Mouse (Mus musculus) WW6 (cell line): ENCODE results near the gene Tbc1d15.
"Not testable (repeated sequence)": the region's sequence is repeated elsewhere in the genome, so short reads cannot be mapped to it uniquely, and the experiment has no call there.

Source experiments
- DNase-seq: peaks from one replicate; pipeline ENCODE4 v3.0.0-alpha.2; 2013; ENCODE audit warnings: low read depth, low spot score

Gene Tbc1d15

GRCm38 (mm10) chr10:115245488-115245887 is 5.8 kb downstream of the Tbc1d15 start:
- no peak for DNase-seq

DNA sequence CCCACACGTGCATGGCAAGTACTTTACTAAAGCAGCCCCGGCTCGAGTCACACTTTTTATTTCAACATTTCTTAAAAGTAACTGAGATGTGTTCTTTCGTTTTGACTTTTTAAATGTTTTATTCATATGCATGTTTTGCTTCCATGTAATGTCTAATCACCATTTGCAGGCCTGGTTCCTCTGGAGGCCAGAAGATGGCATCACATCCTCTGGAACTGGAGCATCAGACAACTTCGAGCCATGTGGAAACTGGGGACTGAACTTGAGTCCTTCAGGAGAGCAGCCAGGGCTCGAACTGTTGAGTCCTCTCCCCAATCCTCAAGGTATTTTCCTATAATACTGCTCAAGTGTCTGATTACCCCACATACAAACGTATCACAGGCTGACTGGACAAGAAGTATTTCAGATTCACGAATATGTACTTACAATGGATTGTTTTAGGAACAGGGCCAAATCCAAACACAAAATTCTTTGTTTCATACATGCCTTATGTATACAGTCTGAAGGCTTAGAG is 10.1 kb downstream of the Tbc1d15 start:
- DNase-seq: no peak

DNA sequence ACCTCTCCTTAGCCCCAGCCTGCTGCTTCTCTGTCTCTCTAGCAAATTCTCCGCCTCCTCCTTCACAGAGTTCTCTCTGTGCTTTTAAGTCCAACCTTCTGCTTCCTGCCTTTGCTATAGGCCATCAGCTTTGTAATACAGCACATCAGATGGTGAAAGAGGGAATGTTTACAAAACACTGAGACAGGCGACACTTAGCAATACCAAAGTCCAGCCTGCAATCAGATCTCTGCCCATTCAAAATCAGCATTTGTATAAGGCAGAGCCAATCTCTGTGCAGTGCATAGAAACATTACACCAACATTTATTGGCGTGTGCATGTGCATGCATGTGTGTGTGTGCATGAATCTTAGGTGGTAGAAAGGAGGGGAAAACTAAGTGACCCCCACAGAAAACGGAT is 13.3 kb downstream of the Tbc1d15 start:
- DNase-seq: no peak

DNA sequence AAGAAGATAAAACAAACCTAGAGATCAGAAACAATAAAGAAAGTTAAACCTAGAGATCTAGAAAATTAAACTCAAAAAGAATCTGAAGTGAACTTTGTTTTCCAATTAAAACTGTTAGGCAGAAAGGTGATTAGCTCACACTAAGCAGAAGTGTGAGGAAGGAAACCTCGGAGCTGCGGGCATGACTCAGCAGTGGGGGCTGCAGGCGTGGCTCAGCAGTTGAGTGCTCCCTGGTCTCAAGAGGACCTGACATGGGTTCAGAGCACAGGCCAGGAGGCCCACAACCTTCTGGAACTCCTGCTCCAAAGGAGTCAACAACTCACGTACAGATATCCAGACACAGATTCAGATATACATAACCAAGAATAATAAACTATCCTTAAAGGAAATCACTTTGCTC is 14.5 kb downstream of the Tbc1d15 start:
- DNase-seq: no peak

DNA sequence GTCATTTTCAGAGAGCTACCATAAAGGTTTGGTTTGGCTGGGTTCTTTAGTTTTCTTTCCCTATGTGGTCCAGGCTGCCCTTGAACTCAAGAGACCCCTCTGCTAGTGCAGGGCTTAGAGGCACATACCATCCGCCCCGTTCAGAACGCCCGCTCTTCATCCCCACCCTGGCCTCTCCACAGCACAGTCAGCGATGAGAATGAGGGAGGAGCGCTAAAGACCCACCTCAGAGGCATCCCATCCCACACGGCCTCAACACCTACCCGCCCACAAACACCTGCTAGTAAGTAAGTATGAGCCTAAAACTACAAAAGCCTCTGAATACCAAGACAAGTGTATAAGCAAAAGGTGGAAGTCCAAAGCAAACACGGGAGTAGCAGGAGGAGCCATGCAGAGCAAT is 15.8 kb downstream of the Tbc1d15 start:
- no peak for DNase-seq

GRCm38 (mm10) chr10:115233798-115234197 is 17.5 kb downstream of the Tbc1d15 start:
- DNase-seq: no peak

DNA sequence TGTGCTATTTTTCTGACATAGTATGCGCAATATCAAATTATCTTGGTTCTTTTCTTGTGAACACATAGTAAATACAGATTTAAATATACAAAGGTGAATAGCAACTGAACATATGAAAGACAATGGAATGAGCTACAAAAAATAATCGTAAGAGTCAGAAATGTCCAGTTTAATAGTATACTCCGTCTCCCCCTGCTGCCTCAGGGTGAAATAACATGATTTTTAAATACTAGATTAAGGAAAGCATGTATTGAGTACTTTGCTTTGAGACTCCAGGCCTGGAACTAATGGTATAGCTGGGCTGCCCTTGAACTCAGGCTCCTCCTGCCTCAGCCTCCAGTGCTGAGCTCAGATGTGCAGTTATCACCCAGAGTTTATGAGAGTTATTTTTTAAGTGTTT is 18.8 kb downstream of the Tbc1d15 start:
- no peak for DNase-seq

DNA sequence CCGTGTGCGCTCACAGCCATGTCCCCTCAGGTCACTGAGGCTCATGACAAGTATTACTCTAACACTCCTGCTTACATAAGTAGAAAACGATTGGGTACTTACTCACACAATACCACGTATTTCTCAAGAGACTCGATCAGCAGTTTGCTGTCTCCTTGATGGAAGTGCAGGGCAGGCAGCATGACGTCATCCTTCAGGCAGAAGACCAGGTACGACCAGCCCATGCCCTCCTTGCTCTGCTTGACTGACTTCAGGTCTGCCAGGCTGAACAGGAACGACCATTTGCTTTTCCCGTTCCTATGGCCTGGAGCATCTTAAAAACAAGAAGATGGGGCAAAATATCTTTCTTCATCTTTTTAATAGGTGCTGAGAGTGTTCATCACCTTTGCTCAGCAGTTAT is 22.2 kb downstream of the Tbc1d15 start:
- DNase-seq: no peak

GRCm38 (mm10) chr10:115226586-115226985 is 24.7 kb downstream of the Tbc1d15 start:
- DNase-seq: no peak

GRCm38 (mm10) chr10:115223845-115224244 is 27.4 kb downstream of the Tbc1d15 start:
- DNase-seq: no peak

- no peak for DNase-seq
Measured at GRCm38 (mm10) chr10:115212916-115213580, 38.2 kb downstream of the Tbc1d15 start.

- DNase-seq: no peak
Measured at GRCm38 (mm10) chr10:115205825-115206224, 45.4 kb downstream of the Tbc1d15 start.

GRCm38 (mm10) chr10:115205284-115205683 is 46.0 kb downstream of the Tbc1d15 start:
- no peak for DNase-seq

- DNase-seq: no peak
Measured at GRCm38 (mm10) chr10:115191214-115191613, 60.1 kb downstream of the Tbc1d15 start.

- no peak for DNase-seq
Measured at GRCm38 (mm10) chr10:115187390-115187789, 63.9 kb downstream of the Tbc1d15 start.

- DNase-seq: peak; percentile 66
Measured at GRCm38 (mm10) chr10:115184697-115185096, 66.6 kb downstream of the Tbc1d15 start, which contains the start of gene Tph2. Tph2 (minus strand) TSS chr10:115185022.

GRCm38 (mm10) chr10:115181034-115181433 is 70.2 kb downstream of the Tbc1d15 start:
- DNase-seq: no peak

GRCm38 (mm10) chr10:115178019-115178418 is 73.2 kb downstream of the Tbc1d15 start:
- DNase-seq: not testable (repeated sequence)

GRCm38 (mm10) chr10:115175591-115175991 is 75.7 kb downstream of the Tbc1d15 start:
- no peak for DNase-seq

DNA sequence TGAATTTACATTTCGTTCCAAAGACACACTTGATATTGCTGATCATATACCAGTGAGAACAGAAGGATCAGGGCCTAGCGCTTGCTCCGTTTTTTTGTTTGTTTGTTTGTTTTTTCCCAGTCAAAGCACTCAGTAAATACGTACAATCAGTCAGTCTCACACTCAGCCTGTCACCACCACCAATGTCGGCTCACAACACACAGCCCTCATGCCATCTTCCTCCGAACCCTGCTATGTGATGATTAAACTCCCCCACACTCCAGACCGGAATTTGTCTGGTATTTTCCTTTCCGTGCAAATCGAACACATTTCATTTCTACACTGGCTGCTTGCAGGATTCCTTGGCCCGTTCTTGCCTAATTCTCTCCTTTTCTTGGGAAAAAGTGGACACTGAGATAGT is 77.9 kb downstream of the Tbc1d15 start:
- no peak for DNase-seq

DNA sequence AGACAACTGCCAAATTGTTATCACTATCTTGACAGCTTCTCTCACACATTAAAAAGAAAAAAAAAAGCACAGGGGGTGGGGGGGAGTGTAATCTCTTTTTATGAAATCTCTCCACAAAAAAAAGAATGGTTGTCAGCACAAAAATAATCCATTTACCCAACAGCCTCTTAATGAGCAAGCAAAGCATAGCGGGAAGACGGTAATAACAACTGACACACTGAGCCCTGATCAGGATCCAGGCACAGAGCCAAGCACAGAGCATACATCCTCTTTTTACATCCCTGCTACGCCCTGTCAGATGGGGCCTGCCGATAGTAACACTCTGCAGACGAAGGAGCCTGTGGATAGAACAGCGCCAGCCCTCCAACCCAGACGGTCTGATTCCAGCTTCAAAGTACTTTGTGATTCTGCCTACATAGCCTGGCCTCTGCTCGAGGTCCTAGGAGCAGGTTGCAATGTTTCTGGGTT is 79.9 kb downstream of the Tbc1d15 start:
- DNase-seq: no peak

DNA sequence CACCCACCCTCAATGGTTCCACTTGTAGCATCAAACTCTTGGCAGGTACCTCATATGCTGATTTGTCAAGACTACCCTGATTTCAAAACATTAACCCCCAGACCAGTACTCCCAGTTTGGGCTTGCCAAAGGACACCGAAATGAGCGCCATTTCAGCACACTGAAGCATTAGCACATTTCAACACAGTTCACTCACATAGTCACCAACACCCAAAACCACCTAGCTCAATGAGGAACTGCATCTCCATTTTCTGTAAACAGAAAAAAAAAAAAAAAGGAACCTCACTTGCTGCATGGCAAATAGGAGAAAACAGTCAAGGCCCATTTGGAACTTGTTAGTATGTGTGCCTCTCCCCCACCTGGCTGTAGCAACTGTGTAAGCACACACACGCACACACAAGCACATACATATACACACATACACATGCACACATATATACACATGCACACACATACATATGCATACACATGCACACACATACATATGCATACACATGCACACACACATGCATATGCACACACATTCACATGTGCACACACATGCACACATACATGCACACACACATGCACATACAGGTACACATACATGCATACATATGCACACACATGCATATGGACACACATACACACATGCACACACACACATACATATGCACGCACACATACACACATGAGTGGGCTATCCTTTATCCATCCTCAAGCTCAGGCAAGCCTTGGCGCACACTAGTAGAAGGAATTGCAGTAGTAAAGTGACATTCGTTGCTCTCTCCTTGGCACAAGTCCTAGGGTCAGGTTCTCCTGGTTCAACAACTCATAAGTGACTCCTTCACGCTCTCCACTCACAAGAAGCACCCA is 80.5 kb downstream of the Tbc1d15 start:
- no peak for DNase-seq

- DNase-seq: no peak
Measured at GRCm38 (mm10) chr10:115169410-115169809, 81.9 kb downstream of the Tbc1d15 start.
